Mouse (Mus musculus) heart, embryonic 14.5 days (tissue): Measurements from ENCODE around the gene Tmeff1. TPM values are rescaled to one million over a fixed set of nuclear protein-coding genes. Genes with fewer than 3 reads are reported as not detected.
A peak's percentile ranks its signal among the peaks of the same experiment; 100 is the strongest.

Source experiments
- ATAC-seq: fragments of 200-750 bp; cut with Nextera tagmentation; 2 replicates; pipeline ENCODE4 v1.8.0; 2017; ENCODE audit warnings: low read depth, moderate TSS enrichment; ENCODE audit not compliant: insufficient number of reproducible peaks, insufficient read depth, low FRiP score
- H3K27ac ChIP-seq, 2 experiments: fragments of 200-500 bp in 1 of 2; fragments of 300-500 bp in 1 of 2; sonication (generic) in 1 of 2; replicated peaks in 1 of 2; 2 replicates each; pipeline ENCODE4 v1.5.1; 2012 to 2014; ENCODE audit warnings: low read depth in 2 of 2, low read length in 2 of 2, control low read depth in 1 of 2, mild to moderate bottlenecking in 1 of 2, mixed read lengths in 1 of 2; ENCODE audit not compliant: control insufficient read depth in 1 of 2, insufficient read depth in 1 of 2
- H3K27me3 ChIP-seq: fragments of 300-500 bp; sonication (generic); 2 replicates; pipeline ENCODE4 v1.6.1; 2014; ENCODE audit warnings: mild to moderate bottlenecking, low read length, control low read depth; ENCODE audit not compliant: control insufficient read depth, insufficient read depth
- H3K36me3 ChIP-seq: fragments of 300-500 bp; sonication (generic); 2 replicates; pipeline ENCODE4 v1.6.1; 2014; ENCODE audit warnings: mild to moderate bottlenecking, control low read depth, low read length, mixed read lengths; ENCODE audit not compliant: control insufficient read depth, insufficient read depth
- H3K4me1 ChIP-seq, 2 experiments: fragments of 200-500 bp in 1 of 2; fragments of 300-500 bp in 1 of 2; sonication (generic) in 1 of 2; 2 replicates each; pipeline ENCODE4 v1.6.1; 2012 to 2014; ENCODE audit warnings: low read length in 2 of 2, control low read depth in 1 of 2, mixed read lengths in 1 of 2; ENCODE audit not compliant: control insufficient read depth in 2 of 2, insufficient read depth in 2 of 2
- H3K4me2 ChIP-seq: fragments of 300-500 bp; sonication (generic); 2 replicates; pipeline ENCODE4 v1.6.1; 2014; ENCODE audit warnings: mild to moderate bottlenecking, low read length
- H3K4me3 ChIP-seq, 2 experiments: fragments of 200-500 bp in 1 of 2; fragments of 300-500 bp in 1 of 2; sonication (generic) in 1 of 2; 2 replicates each; pipeline ENCODE4 v1.5.1; 2012 to 2014; ENCODE audit warnings: low read length in 2 of 2, mild to moderate bottlenecking in 2 of 2, control low read depth in 1 of 2, low read depth in 1 of 2, moderate library complexity in 1 of 2; ENCODE audit not compliant: control insufficient read depth in 1 of 2, insufficient read depth in 1 of 2
- H3K9ac ChIP-seq: fragments of 300-500 bp; sonication (generic); 2 replicates; pipeline ENCODE4 v1.6.1; 2014; ENCODE audit warnings: mild to moderate bottlenecking, low read length
- H3K9me3 ChIP-seq: fragments of 300-500 bp; sonication (generic); 2 replicates; pipeline ENCODE4 v1.6.1; 2016; ENCODE audit warnings: low read length, control low read depth; ENCODE audit not compliant: control insufficient read depth
- WGBS: fragments of 180-500 bp; shearing (Covaris S2); extraction: QIAGEN DNeasy Blood & Tissue Kit; methylation state at CpG from one replicate; pipeline ENCODE4 v1.1.7; 2014; 5-methylcytosine and 5-hydroxymethylcytosine counted together
- polyA plus RNA-seq: library from polyadenylated mRNA; unstranded; fragments of >200 nt; fragmentation: Nextera tagmentation; extraction: Ambion mirVana; gene quantifications from 2 replicates; pipeline ENCODE4 v1.2.1, GENCODE M21; 2014

The Tmeff1 gene
- polyA plus RNA-seq, 1 experiment from 2014 or later: 41.8 TPM

- Histone ChIP-seq H3K36me3 (no peaks in the 10 kb centered on the region), H3K27ac (no peak overlapping the region), H3K9ac (peak overlapping the region; percentile 1; the same call in 1 of the 2 replicates), H3K9me3 (no peaks in the 10 kb centered on the region), H3K27me3 (no peaks in the 10 kb centered on the region), H3K4me2 (no peak overlapping the region), H3K4me3 (no peak overlapping the region), H3K4me1 (peaks cover 2 to 6% of the 10 kb centered on the region in 2 experiments; a peak in 2 of 4 replicates)
- no peak for ATAC-seq
- 37% methylated on average over 4 of the region's 4 CpGs for WGBS
Observed at GRCm38 (mm10) chr4:48578399-48578798, 6.6 kb upstream of the Tmeff1 start.

- no peak overlapping the region for H3K4me3 ChIP-seq
- ATAC-seq: no peak
Observed at GRCm38 (mm10) chr4:48579475-48580110, 5.4 kb upstream of the Tmeff1 start.

GRCm38 (mm10) chr4:48581201-48581600 lies 3.8 kb upstream of the Tmeff1 start:
- H3K4me2 ChIP-seq: no peak overlapping the region
- H3K27me3 ChIP-seq: no peaks in the 10 kb centered on the region
- H3K4me1 ChIP-seq: peaks cover 2 to 4% of the 10 kb centered on the region in 2 experiments; a peak in 2 of 4 replicates
- H3K36me3 ChIP-seq: no peaks in the 10 kb centered on the region
- no peak for ATAC-seq
- no peak overlapping the region for H3K4me3 ChIP-seq
- no peaks in the 10 kb centered on the region for H3K9me3 ChIP-seq
- 25% methylated on average over 2 of the region's 2 CpGs for WGBS
- no peak overlapping the region for H3K9ac ChIP-seq
- no peak overlapping the region for H3K27ac ChIP-seq

More at GRCm38 (mm10) chr4:48579475-48580110, 5.4 kb upstream of the Tmeff1 start:
- Histone ChIP-seq H3K9me3 (no peaks in the 10 kb centered on the region), H3K4me2 (no peak overlapping the region), H3K36me3 (no peaks in the 10 kb centered on the region), H3K27ac (no peak overlapping the region), H3K9ac (no peak overlapping the region), H3K4me1 (peaks cover 2 to 4% of the 10 kb centered on the region in 2 experiments; a peak in 2 of 4 replicates), H3K27me3 (no peaks in the 10 kb centered on the region)
- WGBS: 47% methylated on average over 6 of the region's 6 CpGs

GRCm38 (mm10) chr4:48581993-48582392 lies 3.0 kb upstream of the Tmeff1 start:
- WGBS: 81% methylated on average over 2 of the region's 3 CpGs
- Histone ChIP-seq H3K36me3 (no peaks in the 10 kb centered on the region), H3K27me3 (no peaks in the 10 kb centered on the region), H3K4me3 (no peak overlapping the region), H3K27ac (no peak overlapping the region), H3K4me1 (peaks cover 6 to 7% of the 10 kb centered on the region in 2 experiments), H3K9me3 (no peaks in the 10 kb centered on the region), H3K9ac (no peak overlapping the region), H3K4me2 (no peak overlapping the region)
- ATAC-seq: no peak

GRCm38 (mm10) chr4:48582941-48583340 lies 2.0 kb upstream of the Tmeff1 start:
- Histone ChIP-seq H3K4me2 (no peak overlapping the region), H3K9me3 (peaks cover 3% of the 10 kb centered on the region; the same call in 1 of the 2 replicates), H3K36me3 (no peaks in the 10 kb centered on the region), H3K27ac (no peak overlapping the region), H3K27me3 (no peaks in the 10 kb centered on the region), H3K9ac (no peak overlapping the region), H3K4me3 (no peak overlapping the region), H3K4me1 (peaks cover 6 to 10% of the 10 kb centered on the region in 2 experiments)
- no peak for ATAC-seq
- WGBS: 88% methylated on average over 2 of the region's 2 CpGs

GRCm38 (mm10) chr4:48585241-48586098 lies 496 bp downstream of the Tmeff1 start:
- peaks cover 4 to 10% of the 10 kb centered on the region in 2 experiments; a peak in 3 of 4 replicates for H3K4me1 ChIP-seq
- peak overlapping the region; percentile 60 to 88 for H3K27ac ChIP-seq
- peak; percentile 72 for ATAC-seq

GRCm38 (mm10) chr4:48586099-48586821 lies 1.3 kb downstream of the Tmeff1 start:
- Histone ChIP-seq H3K4me3 (peak overlapping the region; percentile 75 to 89), H3K9ac (peak overlapping the region; percentile 87), H3K27me3 (no peaks in the 10 kb centered on the region), H3K4me2 (peak overlapping the region; percentile 84), H3K27ac (peak overlapping the region; percentile 60 to 88), H3K9me3 (peaks cover 3% of the 10 kb centered on the region; the same call in 1 of the 2 replicates), H3K36me3 (no peaks in the 10 kb centered on the region), H3K4me1 (peaks cover 4 to 11% of the 10 kb centered on the region in 2 experiments; a peak in 3 of 4 replicates)
- 0 out of 2 replicates have a peak, but pooled peaks have one; percentile 13 for ATAC-seq
- under 1% methylated on average over 12 of the region's 12 CpGs for WGBS

More at GRCm38 (mm10) chr4:48585241-48586098, 496 bp downstream of the Tmeff1 start:
- H3K4me2 ChIP-seq: peak overlapping the region; percentile 84
- under 1% methylated on average over 67 of the region's 92 CpGs for WGBS
- H3K9ac ChIP-seq: peak overlapping the region; percentile 87
- H3K36me3 ChIP-seq: no peaks in the 10 kb centered on the region
- peaks cover 3% of the 10 kb centered on the region; the same call in 1 of the 2 replicates for H3K9me3 ChIP-seq
- H3K27me3 ChIP-seq: no peaks in the 10 kb centered on the region
- H3K4me3 ChIP-seq: peak overlapping the region; percentile 75 to 89
